In genomic region chr1:157643524-157643923, GRCm38 (mm10) we compare ENCODE assay signal across 27 mouse cellular contexts.
"Had no signal": no experiment of that assay in that cellular context is flagged by ENCODE, and none has a peak within 500 bp of the region (broad histone marks: within the 10 kb centered on the region; RNA-seq: fewer than 3 reads in every experiment).

No protein-coding gene starts in this region.

- H3K9ac ChIP-seq: embryonic facial prominence, embryonic 12.5 days; embryonic facial prominence, embryonic 13.5 days; embryonic facial prominence, embryonic 15.5 days; forebrain, embryonic 12.5 days; forebrain, embryonic 13.5 days; forebrain, embryonic 15.5 days; forebrain, postnatal 0 days had no signal

- H3K9me3 ChIP-seq: embryonic facial prominence, embryonic 10.5 days; embryonic facial prominence, embryonic 12.5 days; embryonic facial prominence, embryonic 13.5 days; embryonic facial prominence, embryonic 15.5 days; forebrain, embryonic 10.5 days; forebrain, embryonic 12.5 days; forebrain, embryonic 13.5 days; forebrain, embryonic 15.5 days had no signal

- H3K4me2 ChIP-seq: embryonic facial prominence, embryonic 12.5 days; embryonic facial prominence, embryonic 13.5 days; embryonic facial prominence, embryonic 15.5 days; forebrain, embryonic 12.5 days; forebrain, embryonic 13.5 days; forebrain, embryonic 15.5 days had no signal

- H3K36me3 ChIP-seq: embryonic facial prominence, embryonic 10.5 days; embryonic facial prominence, embryonic 12.5 days; embryonic facial prominence, embryonic 13.5 days; embryonic facial prominence, embryonic 15.5 days; forebrain, embryonic 10.5 days; forebrain, embryonic 12.5 days; forebrain, embryonic 15.5 days had no signal

- H3K27me3 ChIP-seq: embryonic facial prominence, embryonic 12.5 days; embryonic facial prominence, embryonic 13.5 days; embryonic facial prominence, embryonic 15.5 days; forebrain, embryonic 12.5 days; forebrain, embryonic 13.5 days; forebrain, embryonic 15.5 days had no signal

- DNase-seq: cerebellum, adult 9-10 months; cerebellum, adult 9-11 months; cerebellum, postnatal 10 days; cerebellum, postnatal 14 days; cerebellum, postnatal 25 days; cerebellum, postnatal 36 days; embryo, embryonic 11 days; forebrain, postnatal 0 days; gastrocnemius, adult 2 months; gastrocnemius, postnatal 10 days; gastrocnemius, postnatal 14 days; gastrocnemius, postnatal 25 days; gastrocnemius, postnatal 36 days; heart, adult 11 months; heart, adult 18-20 months; heart, adult 2 months had no signal

- H3K27ac ChIP-seq: embryonic facial prominence, embryonic 10.5 days; embryonic facial prominence, embryonic 12.5 days; embryonic facial prominence, embryonic 13.5 days; embryonic facial prominence, embryonic 15.5 days; forebrain, embryonic 10.5 days; forebrain, embryonic 12.5 days; forebrain, embryonic 13.5 days; forebrain, embryonic 15.5 days; gastrocnemius, adult 2 months; heart, adult 2 months had no signal

- H3K4me1 ChIP-seq: embryonic facial prominence, embryonic 10.5 days; embryonic facial prominence, embryonic 12.5 days; embryonic facial prominence, embryonic 13.5 days; embryonic facial prominence, embryonic 15.5 days; forebrain, embryonic 10.5 days; forebrain, embryonic 12.5 days; forebrain, embryonic 13.5 days; forebrain, embryonic 15.5 days had no signal

- ATAC-seq: forebrain, embryonic 13.5 days; forebrain, embryonic 14.5 days; forebrain, embryonic 15.5 days; forebrain, embryonic 16.5 days; forebrain, postnatal 0 days had no signal

- H3K4me3 ChIP-seq: embryonic facial prominence, embryonic 10.5 days; embryonic facial prominence, embryonic 12.5 days; embryonic facial prominence, embryonic 13.5 days; embryonic facial prominence, embryonic 15.5 days; erythroblast, embryonic 14.5 days; forebrain, embryonic 10.5 days; forebrain, embryonic 12.5 days; forebrain, embryonic 13.5 days; forebrain, embryonic 15.5 days; gastrocnemius, adult 2 months; heart, adult 2 months had no signal
